Mouse (Mus musculus) midbrain, postnatal 0 days (tissue): ENCODE measurements around the gene Tfap2e. TPM values are rescaled to one million over a fixed set of nuclear protein-coding genes. Genes with fewer than 3 reads are reported as not detected.

Experiments used
- ATAC-seq: fragments of 200-750 bp; cut with Nextera tagmentation; 2 replicates; pipeline ENCODE4 v1.8.0; 2017; ENCODE audit warnings: moderate number of reproducible peaks, mild to moderate bottlenecking, moderate TSS enrichment, moderate library complexity; ENCODE audit not compliant: low FRiP score
- DNase-seq: peaks from one replicate; pipeline ENCODE4 v3.0.0-alpha.2; 2015; ENCODE audit warnings: low spot score
- H3K27ac ChIP-seq: fragments of 300-500 bp; sonication (generic); 2 replicates; pipeline ENCODE4 v1.5.1; 2014; ENCODE audit warnings: low read depth, mild to moderate bottlenecking, low read length, mixed read lengths
- H3K27me3 ChIP-seq: fragments of 300-500 bp; sonication (generic); 2 replicates; pipeline ENCODE4 v1.6.1; 2014; ENCODE audit warnings: low read length, control low read depth, mixed read lengths; ENCODE audit not compliant: insufficient read depth
- H3K36me3 ChIP-seq: fragments of 300-500 bp; sonication (generic); 2 replicates; pipeline ENCODE4 v1.6.1; 2014; ENCODE audit warnings: low read length, control low read depth, mixed read lengths; ENCODE audit not compliant: insufficient read depth
- H3K4me1 ChIP-seq: fragments of 300-500 bp; sonication (generic); 2 replicates; pipeline ENCODE4 v1.6.1; 2014; ENCODE audit warnings: mild to moderate bottlenecking, control low read depth, antibody characterized with exemption, low read length, mixed read lengths; ENCODE audit not compliant: insufficient read depth
- H3K4me2 ChIP-seq: fragments of 300-500 bp; sonication (generic); 2 replicates; pipeline ENCODE4 v1.6.1; 2014; ENCODE audit warnings: low read depth, mild to moderate bottlenecking, low read length, mixed read lengths; ENCODE audit not compliant: poor library complexity, severe bottlenecking
- H3K4me3 ChIP-seq: fragments of 300-500 bp; sonication (generic); 2 replicates; pipeline ENCODE4 v1.5.1; 2014; ENCODE audit warnings: low read depth, mild to moderate bottlenecking, low read length, moderate library complexity
- H3K9ac ChIP-seq: fragments of 300-500 bp; sonication (generic); replicated peaks from 2 replicates; pipeline ENCODE4 v1.6.1; 2014; ENCODE audit warnings: mild to moderate bottlenecking, low read length, moderate library complexity, mixed read lengths; ENCODE audit not compliant: poor library complexity, severe bottlenecking
- H3K9me3 ChIP-seq: fragments of 300-500 bp; sonication (generic); 2 replicates; pipeline ENCODE4 v1.6.1; 2016; ENCODE audit warnings: low read length, control low read depth
- CTCF ChIP-seq: IDR thresholded peaks from 2 replicates; pipeline ENCODE4 v1.5.1; 2016; ENCODE audit warnings: antibody characterized with exemption, mild to moderate bottlenecking
- WGBS: fragments of 180-500 bp; shearing (Covaris S2); extraction: QIAGEN DNeasy Blood & Tissue Kit; methylation state at CpG from one replicate; pipeline ENCODE4 v1.1.7; 2014; 5-methylcytosine and 5-hydroxymethylcytosine counted together
- polyA plus RNA-seq: library from polyadenylated mRNA; unstranded; fragments of >200 nt; fragmentation: Nextera tagmentation; extraction: Ambion mirVana; gene quantifications from 2 replicates; pipeline ENCODE4 v1.2.1, GENCODE M21; 2015
- total RNA-seq: library from RNA; depleted of rRNA; stranded (reverse); fragments of >200 nt; gene quantifications from 2 replicates; pipeline ENCODE4 v1.2.3, GENCODE M21; 2014; rRNA removed

The Tfap2e gene
- total and polyA plus RNA-seq, 2 experiments from 2014 or later, result 0.31 TPM; not detected in 1

- 3% methylated on average over 48 of the region's 48 CpGs for WGBS
- Histone ChIP-seq H3K9ac (peak within 1 kb of the TSS; percentile 97), H3K9me3 (no peaks in the 10 kb centered on the region), H3K4me2 (peak within 1 kb of the TSS; percentile 91), H3K36me3 (no peaks in the 10 kb centered on the region), H3K4me3 (peak within 1 kb of the TSS; percentile 100), H3K27me3 (peaks cover 2% of the 10 kb centered on the region; the same call in 1 of the 2 replicates), H3K27ac (peak within 1 kb of the TSS; percentile 66), H3K4me1 (no peaks in the 10 kb centered on the region)
- DNase-seq (peak; percentile 97), ATAC-seq (peak; percentile 96)
- no peak for TF ChIP-seq CTCF
Measured at GRCm38 (mm10) chr4:126677054-126678003, 58.7 kb downstream of the Tfap2e start, which contains the start of gene Psmb2. Gene Psmb2 (plus strand): TSS chr4:126677630.

- no peaks in the 10 kb centered on the region for H3K27me3 ChIP-seq
- no peak for ATAC-seq
Measured at GRCm38 (mm10) chr4:126667075-126667474, 69.0 kb downstream of the Tfap2e start.

More at GRCm38 (mm10) chr4:126667075-126667474, 69.0 kb downstream of the Tfap2e start:
- Histone ChIP-seq H3K36me3 (no peaks in the 10 kb centered on the region), H3K27ac (no peak overlapping the region), H3K4me1 (no peaks in the 10 kb centered on the region), H3K4me2 (no peak overlapping the region), H3K9ac (no peak overlapping the region), H3K9me3 (no peaks in the 10 kb centered on the region), H3K4me3 (no peak overlapping the region)
- TF ChIP-seq CTCF, result peak; percentile 13; the same call in 1 of the 2 replicates
- 91% methylated on average over 2 of the region's 2 CpGs for WGBS
- DNase-seq, result no peak

Other genes with a start within 250 kb of the Tfap2e start
- 10.0 and 12.6 TPM in 2 replicates for gene Ago4, start 202.8 kb downstream of the Tfap2e start, total RNA-seq
- gene Ago4, start 202.8 kb downstream of the Tfap2e start, polyA plus RNA-seq, result 3.3 and 3.6 TPM in 2 replicates
- gene Clspn, start 179.3 kb downstream of the Tfap2e start, total RNA-seq, result 1.2 and 1.4 TPM in 2 replicates
- 1.2 and 1.5 TPM in 2 replicates for gene Clspn, start 179.3 kb downstream of the Tfap2e start, polyA plus RNA-seq
- gene 5730409E04Rik, start 126.4 kb downstream of the Tfap2e start, total RNA-seq, result 59.0 and 59.4 TPM in 2 replicates
- 24.2 and 29.2 TPM in 2 replicates for gene 5730409E04Rik, start 126.4 kb downstream of the Tfap2e start, polyA plus RNA-seq
- gene Psmb2, start 58.6 kb downstream of the Tfap2e start, total RNA-seq, result 196 and 209 TPM in 2 replicates
- gene Psmb2, start 58.6 kb downstream of the Tfap2e start, polyA plus RNA-seq, result 433 and 436 TPM in 2 replicates
- 322 and 393 TPM in 2 replicates for gene Ncdn, start 17.2 kb upstream of the Tfap2e start, total RNA-seq
- 186 and 194 TPM in 2 replicates for gene Ncdn, start 17.2 kb upstream of the Tfap2e start, polyA plus RNA-seq
- 35.5 and 38.0 TPM in 2 replicates for gene AU040320, start 17.3 kb upstream of the Tfap2e start, total RNA-seq
- 37.2 and 40.1 TPM in 2 replicates for gene AU040320, start 17.3 kb upstream of the Tfap2e start, polyA plus RNA-seq
- 56.0 and 68.5 TPM in 2 replicates for gene Zmym4, start 231.9 kb upstream of the Tfap2e start, total RNA-seq
- 17.3 and 22.3 TPM in 2 replicates for gene Zmym4, start 231.9 kb upstream of the Tfap2e start, polyA plus RNA-seq